Mouse (Mus musculus): Measurements from ENCODE around the gene Dennd6b. TPM values are rescaled to one million over a fixed set of nuclear protein-coding genes. Genes with fewer than 3 reads are reported as not detected.

The Dennd6b gene
- polyA plus RNA-seq, 1 experiment from 2014 or later = 12.5 TPM

DNA sequence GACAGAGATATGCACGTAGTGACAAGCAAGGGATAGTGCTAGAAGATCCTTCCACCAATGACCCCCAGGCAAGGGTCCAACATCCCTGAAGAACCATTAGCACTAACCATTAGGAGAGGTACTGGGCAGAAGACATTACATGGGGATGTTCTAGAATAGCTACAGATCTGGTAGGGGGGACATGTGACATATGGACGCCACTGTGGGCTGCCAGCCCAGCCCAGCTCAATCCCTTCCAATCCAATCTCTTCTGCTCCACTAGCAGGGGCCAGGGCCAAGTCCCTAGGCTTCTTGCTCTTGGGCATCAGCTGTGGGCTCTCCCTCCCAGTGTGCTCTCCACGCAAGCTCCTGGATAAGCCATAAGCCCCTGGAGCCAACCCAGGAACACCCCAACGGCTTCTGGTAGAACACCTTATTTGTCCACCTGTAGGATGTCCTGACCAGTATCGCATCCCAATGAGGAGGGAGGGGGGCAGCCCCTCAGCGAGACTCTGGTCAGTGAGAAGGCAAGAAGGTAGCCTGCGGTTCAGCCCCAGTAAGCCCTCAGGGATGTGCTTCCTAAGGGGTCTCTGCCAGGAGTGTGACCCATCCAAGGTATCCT lies 17.9 kb downstream of the Dennd6b start:
- Histone ChIP-seq H3K9ac (ENCODE audit: low read length) (peak overlapping the region; percentile 91), H3K36me3 (ENCODE audit: control insufficient read depth, insufficient read depth, low read length) (no peaks in the 10 kb centered on the region), H3K4me2 (ENCODE audit: low read depth, low read length) (peak overlapping the region; percentile 63), H3K27ac (ENCODE audit: low read length) (peak overlapping the region; percentile 95), H3K9me3 (ENCODE audit: control insufficient read depth, low read length) (no peaks in the 10 kb centered on the region), H3K4me1 (replicated peaks; ENCODE audit: control insufficient read depth, insufficient read depth, low read length) (peaks cover 71% of the 10 kb centered on the region), H3K27me3 (ENCODE audit: control insufficient read depth, insufficient read depth, low read depth, low read length) (no peaks in the 10 kb centered on the region), H3K4me3 (ENCODE audit: low read length) (peak overlapping the region; percentile 79)
- 51% methylated on average over 7 of the region's 7 CpGs for WGBS
- no peak for ATAC-seq (ENCODE audit: low read depth)

DNA sequence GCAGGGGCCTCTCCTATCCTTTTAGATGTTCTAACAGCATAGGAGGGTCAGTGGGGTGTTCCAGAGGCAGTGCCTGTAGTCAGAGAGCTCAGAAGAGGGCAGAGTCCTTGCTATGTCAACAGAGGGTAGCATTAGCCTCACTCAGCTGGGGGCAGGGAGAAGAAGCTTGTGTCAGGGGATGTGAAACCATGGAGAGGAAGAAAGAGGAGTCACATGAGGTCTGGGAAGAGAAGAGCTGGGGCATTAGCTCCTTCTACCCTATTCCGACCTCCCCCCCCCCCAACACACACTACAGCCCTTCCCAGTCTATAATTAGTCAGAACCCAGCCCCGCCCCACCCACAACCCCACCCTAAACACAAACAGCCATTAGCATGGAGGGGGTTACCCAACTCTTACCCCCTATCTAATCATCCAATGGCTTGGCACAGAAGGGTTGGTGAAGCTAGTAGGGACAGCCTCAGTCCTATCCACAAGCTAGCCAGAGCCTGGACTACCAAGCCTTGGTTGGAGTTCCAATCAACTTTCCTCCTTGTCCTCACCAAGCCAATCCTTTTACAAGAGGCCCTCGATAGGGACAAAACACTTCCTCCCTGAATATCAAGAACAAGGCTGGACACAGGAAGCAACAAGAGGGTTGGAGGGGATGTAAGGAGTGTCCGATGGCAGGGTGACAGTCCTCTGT lies 18.6 kb downstream of the Dennd6b start:
- Histone ChIP-seq H3K4me1 (replicated peaks; ENCODE audit: control insufficient read depth, insufficient read depth, low read length) (peaks cover 75% of the 10 kb centered on the region), H3K4me2 (ENCODE audit: low read depth, low read length) (peak overlapping the region; percentile 63), H3K9me3 (ENCODE audit: control insufficient read depth, low read length) (no peaks in the 10 kb centered on the region), H3K27me3 (ENCODE audit: control insufficient read depth, insufficient read depth, low read depth, low read length) (no peaks in the 10 kb centered on the region), H3K27ac (ENCODE audit: low read length) (peak overlapping the region; percentile 95), H3K36me3 (ENCODE audit: control insufficient read depth, insufficient read depth, low read length) (no peaks in the 10 kb centered on the region), H3K4me3 (ENCODE audit: low read length) (peak overlapping the region; percentile 79), H3K9ac (ENCODE audit: low read length) (peak overlapping the region; percentile 20)
- WGBS = 44% methylated on average over 4 of the region's 4 CpGs
- no peak for ATAC-seq (ENCODE audit: low read depth)

- H3K9ac ChIP-seq (ENCODE audit: low read length) = peak overlapping the region; percentile 20
- peak overlapping the region; percentile 87 for H3K27ac ChIP-seq (ENCODE audit: low read length)
- peaks cover 75% of the 10 kb centered on the region for H3K4me1 ChIP-seq (replicated peaks; ENCODE audit: control insufficient read depth, insufficient read depth, low read length)
- no peaks in the 10 kb centered on the region for H3K27me3 ChIP-seq (ENCODE audit: control insufficient read depth, insufficient read depth, low read depth, low read length)
- H3K4me3 ChIP-seq (ENCODE audit: low read length) = peak overlapping the region; percentile 19; the same call in 1 of the 2 replicates
- H3K36me3 ChIP-seq (ENCODE audit: control insufficient read depth, insufficient read depth, low read length) = no peaks in the 10 kb centered on the region
- no peaks in the 10 kb centered on the region for H3K9me3 ChIP-seq (ENCODE audit: control insufficient read depth, low read length)
- ATAC-seq (ENCODE audit: low read depth) = peak; percentile 5; the same call in 1 of the 2 replicates
- H3K4me2 ChIP-seq (ENCODE audit: low read depth, low read length) = peak overlapping the region; percentile 63
- 2% methylated on average over 5 of the region's 5 CpGs for whole genome bisulfite sequencing
Observed at GRCm38 (mm10) chr15:89177121-89177520, 19.2 kb downstream of the Dennd6b start.

DNA sequence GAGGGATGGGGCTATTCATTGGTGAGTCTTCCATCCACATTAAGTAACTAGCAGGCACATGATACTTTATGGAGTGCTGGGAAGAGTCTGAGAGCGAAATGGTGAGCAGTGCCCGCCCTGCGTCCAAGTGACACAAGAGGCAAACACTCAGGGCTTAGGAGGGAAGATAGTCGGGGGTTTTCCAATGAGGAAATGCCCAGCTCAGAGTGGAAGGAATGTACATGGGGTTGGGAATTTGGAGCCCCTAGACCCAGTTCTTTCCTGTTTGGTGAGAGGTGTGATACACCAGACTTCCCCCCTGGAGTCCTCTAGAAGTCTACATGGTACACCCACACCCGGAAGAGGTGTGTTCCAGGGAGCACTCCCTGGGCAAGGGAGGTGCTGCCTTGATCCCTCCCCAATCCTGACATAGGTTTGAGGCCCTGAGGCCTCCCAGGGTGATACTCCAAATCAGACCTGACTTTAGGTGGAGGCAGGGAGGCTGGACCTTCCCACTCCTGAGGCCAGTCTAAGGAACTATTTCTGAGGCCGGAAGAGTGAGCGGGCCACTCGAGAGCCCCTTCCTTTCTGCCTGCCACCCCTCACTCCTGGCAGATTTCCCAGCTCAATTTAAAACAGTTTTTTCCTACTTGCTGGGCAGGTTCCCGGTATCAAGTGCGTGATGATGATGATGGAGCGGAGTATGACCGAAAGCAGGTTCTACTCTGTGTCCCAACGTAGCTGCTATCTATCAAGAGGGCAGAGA lies 20.7 kb downstream of the Dennd6b start:
- Histone ChIP-seq H3K9me3 (ENCODE audit: control insufficient read depth, low read length) (no peaks in the 10 kb centered on the region), H3K4me1 (replicated peaks; ENCODE audit: control insufficient read depth, insufficient read depth, low read length) (peaks cover 76% of the 10 kb centered on the region), H3K4me3 (ENCODE audit: low read length) (no peak overlapping the region), H3K36me3 (ENCODE audit: control insufficient read depth, insufficient read depth, low read length) (no peaks in the 10 kb centered on the region), H3K27me3 (ENCODE audit: control insufficient read depth, insufficient read depth, low read depth, low read length) (no peaks in the 10 kb centered on the region), H3K27ac (ENCODE audit: low read length) (peak overlapping the region; percentile 79), H3K9ac (ENCODE audit: low read length) (peak overlapping the region; percentile 26; the same call in 1 of the 2 replicates), H3K4me2 (ENCODE audit: low read depth, low read length) (peak overlapping the region; percentile 16)
- 37% methylated on average over 13 of the region's 13 CpGs for WGBS
- no peak for ATAC-seq (ENCODE audit: low read depth)

- no peak overlapping the region for H3K4me3 ChIP-seq (ENCODE audit: low read length)
- no peak for ATAC-seq (ENCODE audit: low read depth)
- H3K36me3 ChIP-seq (ENCODE audit: control insufficient read depth, insufficient read depth, low read length) = no peaks in the 10 kb centered on the region; the same call in 1 of the 2 replicates
- peak overlapping the region; percentile 26; the same call in 1 of the 2 replicates for H3K9ac ChIP-seq (ENCODE audit: low read length)
- peaks cover 82% of the 10 kb centered on the region for H3K4me1 ChIP-seq (replicated peaks; ENCODE audit: control insufficient read depth, insufficient read depth, low read length)
- WGBS = 37% methylated on average over 11 of the region's 11 CpGs
- H3K27me3 ChIP-seq (ENCODE audit: control insufficient read depth, insufficient read depth, low read depth, low read length) = no peaks in the 10 kb centered on the region
- no peaks in the 10 kb centered on the region for H3K9me3 ChIP-seq (ENCODE audit: control insufficient read depth, low read length)
- H3K27ac ChIP-seq (ENCODE audit: low read length) = peak overlapping the region; percentile 79; the same call in 1 of the 2 replicates
- H3K4me2 ChIP-seq (ENCODE audit: low read depth, low read length) = peak overlapping the region; percentile 16; the same call in 1 of the 2 replicates
Observed at GRCm38 (mm10) chr15:89174889-89175339, 21.4 kb downstream of the Dennd6b start.

DNA sequence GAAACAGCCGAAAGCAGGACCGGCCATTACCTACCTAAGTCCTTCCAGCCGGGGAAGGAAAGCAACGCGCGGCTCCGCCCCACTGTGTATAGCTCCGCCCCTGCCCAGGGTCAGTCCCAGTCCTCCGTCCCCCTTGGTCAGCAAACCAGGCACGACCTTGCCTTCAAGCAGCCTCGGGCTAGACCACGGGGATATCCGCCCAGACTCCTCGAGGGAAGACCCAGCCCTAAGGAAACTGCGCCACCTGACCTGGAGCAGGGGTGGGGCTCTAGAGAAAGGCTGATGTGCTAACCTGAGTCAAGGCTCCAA lies 22.4 kb downstream of the Dennd6b start:
- WGBS = under 1% methylated on average over 15 of the region's 15 CpGs
- no peaks in the 10 kb centered on the region for H3K9me3 ChIP-seq (ENCODE audit: control insufficient read depth, low read length)
- H3K4me1 ChIP-seq (replicated peaks; ENCODE audit: control insufficient read depth, insufficient read depth, low read length) = peaks cover 90% of the 10 kb centered on the region
- no peaks in the 10 kb centered on the region for H3K27me3 ChIP-seq (ENCODE audit: control insufficient read depth, insufficient read depth, low read depth, low read length)
- ATAC-seq (ENCODE audit: low read depth) = peak; percentile 39
- peak overlapping the region; percentile 70 for H3K9ac ChIP-seq (ENCODE audit: low read length)
- peak overlapping the region; percentile 100 for H3K4me2 ChIP-seq (ENCODE audit: low read depth, low read length)
- H3K36me3 ChIP-seq (ENCODE audit: control insufficient read depth, insufficient read depth, low read length) = no peaks in the 10 kb centered on the region; the same call in 1 of the 2 replicates
- H3K27ac ChIP-seq (ENCODE audit: low read length) = peak overlapping the region; percentile 15; the same call in 1 of the 2 replicates
- H3K4me3 ChIP-seq (ENCODE audit: low read length) = peak overlapping the region; percentile 54

DNA sequence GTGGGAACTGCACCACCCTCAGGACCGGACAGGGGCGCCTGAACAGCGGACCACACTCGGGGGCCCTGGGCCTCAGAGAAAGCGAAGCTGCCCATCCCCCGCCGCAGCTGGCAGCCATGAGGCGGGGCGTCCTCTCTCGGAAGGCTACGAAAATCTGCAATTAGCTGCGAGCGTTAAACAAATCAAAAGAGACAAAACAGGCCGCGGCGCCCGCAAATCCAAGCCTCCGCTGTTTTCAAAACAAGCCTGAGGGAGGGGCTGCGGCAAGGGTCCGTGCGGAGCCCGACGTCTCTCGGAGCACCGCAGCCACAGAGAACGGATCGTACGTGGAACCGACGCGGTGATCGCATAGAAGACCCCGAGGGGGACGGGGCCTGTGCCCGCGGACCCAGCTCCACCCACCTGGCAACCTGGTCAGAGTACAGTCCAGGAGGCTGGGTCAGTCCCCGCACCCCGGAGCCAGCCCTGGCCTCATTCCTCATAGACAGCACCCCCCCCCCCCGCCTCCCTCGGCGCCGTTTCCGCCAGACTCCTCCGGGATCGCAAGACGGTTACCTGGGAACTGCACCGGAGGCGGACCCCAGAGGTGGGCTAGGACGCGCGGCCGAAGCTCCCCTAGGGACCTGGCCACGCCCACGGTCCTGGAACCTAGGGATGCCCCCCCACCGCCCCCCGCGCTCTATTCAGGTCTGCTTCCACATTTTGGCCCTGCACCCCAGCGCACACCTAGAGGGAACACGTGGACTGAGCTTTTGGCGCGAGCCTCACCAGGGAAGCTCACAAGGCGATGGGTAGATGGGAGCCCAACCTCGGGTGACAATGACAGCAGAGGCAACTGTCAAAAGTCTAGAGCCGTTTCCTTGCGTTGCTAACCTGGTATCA lies 23.0 kb downstream of the Dennd6b start:
- Histone ChIP-seq H3K27me3 (ENCODE audit: control insufficient read depth, insufficient read depth, low read depth, low read length) (no peaks in the 10 kb centered on the region), H3K4me2 (ENCODE audit: low read depth, low read length) (peak overlapping the region; percentile 100), H3K9me3 (ENCODE audit: control insufficient read depth, low read length) (no peaks in the 10 kb centered on the region), H3K9ac (ENCODE audit: low read length) (peak overlapping the region; percentile 70), H3K4me3 (ENCODE audit: low read length) (peak overlapping the region; percentile 54), H3K27ac (ENCODE audit: low read length) (peak overlapping the region; percentile 47; the same call in 1 of the 2 replicates), H3K4me1 (replicated peaks; ENCODE audit: control insufficient read depth, insufficient read depth, low read length) (peaks cover 86% of the 10 kb centered on the region), H3K36me3 (ENCODE audit: control insufficient read depth, insufficient read depth, low read length) (peaks cover 1% of the 10 kb centered on the region; the same call in 1 of the 2 replicates)
- no peak for ATAC-seq (ENCODE audit: low read depth)
- under 1% methylated on average over 63 of the region's 65 CpGs for WGBS

DNA sequence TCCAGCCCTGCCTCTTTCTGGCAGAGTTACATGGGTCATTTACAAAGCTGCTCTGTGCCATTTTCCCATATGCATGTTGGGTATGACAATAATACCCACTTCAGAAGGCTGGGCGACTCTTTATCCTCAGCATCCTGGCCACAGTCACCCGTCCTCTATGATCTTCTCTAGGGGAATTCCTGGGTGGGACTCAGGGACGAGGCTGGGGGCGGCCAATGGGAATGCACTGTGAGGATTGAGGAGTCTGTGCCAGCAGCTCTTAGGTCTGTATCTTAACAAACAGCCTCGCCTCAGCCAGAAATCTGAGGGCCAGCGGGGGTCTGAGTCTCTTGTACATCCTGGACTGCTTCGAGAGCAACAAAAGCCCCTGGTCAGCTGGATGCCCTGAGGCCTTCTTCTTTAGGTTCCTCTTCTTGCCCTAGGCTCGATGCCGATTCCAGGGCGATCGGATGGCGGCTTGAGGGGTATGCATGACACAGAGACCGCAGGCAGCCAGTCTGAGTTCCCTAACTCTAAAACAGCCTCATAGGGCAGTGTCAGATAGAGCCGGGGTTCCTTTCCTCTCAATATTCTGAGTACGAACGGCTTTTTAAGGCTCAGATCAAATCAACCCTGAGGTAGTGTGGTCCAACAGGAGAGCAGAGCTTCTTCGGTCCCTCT lies 23.9 kb downstream of the Dennd6b start:
- H3K4me3 ChIP-seq (ENCODE audit: low read length) = peak overlapping the region; percentile 54
- no peaks in the 10 kb centered on the region for H3K9me3 ChIP-seq (ENCODE audit: control insufficient read depth, low read length)
- H3K27ac ChIP-seq (ENCODE audit: low read length) = peak overlapping the region; percentile 47; the same call in 1 of the 2 replicates
- H3K4me2 ChIP-seq (ENCODE audit: low read depth, low read length) = peak overlapping the region; percentile 100
- H3K27me3 ChIP-seq (ENCODE audit: control insufficient read depth, insufficient read depth, low read depth, low read length) = no peaks in the 10 kb centered on the region
- peaks cover 7% of the 10 kb centered on the region for H3K36me3 ChIP-seq (ENCODE audit: control insufficient read depth, insufficient read depth, low read length)
- H3K4me1 ChIP-seq (replicated peaks; ENCODE audit: control insufficient read depth, insufficient read depth, low read length) = peaks cover 78% of the 10 kb centered on the region
- no peak for ATAC-seq (ENCODE audit: low read depth)
- peak overlapping the region; percentile 70 for H3K9ac ChIP-seq (ENCODE audit: low read length)
- 44% methylated on average over 17 of the region's 17 CpGs for WGBS
